Mouse (Mus musculus): Measurements from ENCODE around the gene Tmem79. TPM values are rescaled to one million over a fixed set of nuclear protein-coding genes. Genes with fewer than 3 reads are reported as not detected.
"Not testable (repeated sequence)": the region's sequence is repeated elsewhere in the genome, so short reads cannot be mapped to it uniquely, and the experiment has no call there.

Tmem79 gene
- polyA plus RNA-seq, 1 experiment from 2014 or later: 1.4 TPM

DNA sequence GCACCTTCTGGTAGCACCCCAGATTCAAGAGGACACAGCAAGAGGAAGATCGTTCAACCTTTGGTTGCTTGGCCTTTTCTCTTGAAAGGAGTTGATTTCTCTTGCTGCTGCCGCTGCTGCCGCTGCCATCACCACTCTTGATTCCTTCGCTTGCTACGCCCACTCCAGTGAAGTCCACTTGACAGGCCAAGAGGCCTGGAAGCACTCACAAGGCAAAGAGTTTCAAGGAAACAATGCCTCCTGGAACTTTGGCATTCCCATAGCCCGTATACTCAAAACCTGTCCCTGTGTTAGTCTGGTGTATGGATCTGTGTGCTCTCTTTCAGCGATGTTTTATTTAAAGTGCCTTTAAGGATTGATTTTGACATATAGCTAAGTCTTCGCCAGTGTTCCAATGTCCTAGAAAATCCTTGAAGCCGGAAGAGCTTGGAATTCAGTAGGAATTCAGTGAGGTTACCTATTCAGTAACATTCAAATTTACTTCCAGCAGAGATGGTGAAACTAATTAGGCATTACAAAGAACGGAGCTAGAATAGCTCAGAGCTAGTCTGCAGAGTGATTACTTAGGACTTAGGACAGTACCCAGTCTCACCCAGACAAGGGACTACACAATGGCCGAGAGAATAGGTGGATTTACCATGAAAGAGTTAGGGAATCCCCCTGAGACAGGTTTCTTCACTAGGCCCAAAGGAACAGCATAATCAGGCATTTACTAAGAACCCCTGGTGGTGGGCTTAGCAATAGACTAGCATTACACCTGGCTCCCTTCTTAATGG is 54.6 kb downstream of the Tmem79 start:
- not testable (repeated sequence) for H3K4me2 ChIP-seq (ENCODE audit: low read length); H3K9ac ChIP-seq (ENCODE audit: low read length); H3K4me1 ChIP-seq (ENCODE audit: control insufficient read depth, insufficient read depth, low read length); H3K4me3 ChIP-seq (ENCODE audit: low read depth, low read length); H3K27ac ChIP-seq (ENCODE audit: low read depth, low read length); H3K36me3 ChIP-seq (ENCODE audit: control insufficient read depth, insufficient read depth, low read length); DNase-seq (ENCODE audit: low spot score); H3K9me3 ChIP-seq (replicated peaks; ENCODE audit: control insufficient read depth, low read length); ATAC-seq; H3K27me3 ChIP-seq (replicated peaks; ENCODE audit: control insufficient read depth, insufficient read depth, low read length)
- 40% methylated on average over 11 of the region's 11 CpGs for WGBS

DNA sequence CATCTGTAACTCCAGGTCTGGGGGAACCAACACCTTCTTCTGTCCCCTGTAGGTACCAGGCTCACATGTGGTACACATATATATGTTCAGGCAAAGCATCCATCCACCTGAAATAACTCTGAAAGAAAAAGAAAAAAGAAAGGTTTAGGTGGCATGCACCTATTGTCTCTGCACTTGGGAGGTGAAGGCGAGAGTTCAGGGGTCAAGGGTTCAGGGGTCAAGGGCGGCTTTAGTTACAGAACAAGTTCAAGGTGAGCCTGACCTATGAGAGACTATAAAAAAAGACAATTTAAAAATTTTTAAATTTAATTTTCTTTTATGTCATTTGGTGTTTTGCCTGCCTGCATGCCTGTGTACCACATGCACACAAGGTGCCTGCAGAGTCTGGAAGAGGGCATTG is 55.9 kb downstream of the Tmem79 start:
- H3K4me3 ChIP-seq (ENCODE audit: low read depth, low read length): no peak overlapping the region
- H3K9me3 ChIP-seq (replicated peaks; ENCODE audit: control insufficient read depth, low read length): no peaks in the 10 kb centered on the region
- H3K27me3 ChIP-seq (replicated peaks; ENCODE audit: control insufficient read depth, insufficient read depth, low read length): no peaks in the 10 kb centered on the region
- DNase-seq (ENCODE audit: low spot score) (no peak), ATAC-seq (no peak)
- H3K36me3 ChIP-seq (ENCODE audit: control insufficient read depth, insufficient read depth, low read length): no peaks in the 10 kb centered on the region
- H3K4me2 ChIP-seq (ENCODE audit: low read length): no peak overlapping the region
- H3K4me1 ChIP-seq (ENCODE audit: control insufficient read depth, insufficient read depth, low read length): no peaks in the 10 kb centered on the region
- H3K9ac ChIP-seq (ENCODE audit: low read length): no peak overlapping the region
- H3K27ac ChIP-seq (ENCODE audit: low read depth, low read length): no peak overlapping the region
- 96% methylated on average over 2 of the region's 2 CpGs for WGBS

Other genes with a start within 250 kb of the Tmem79 start
- 17.3 and 20.4 TPM in 2 replicates for gene Mef2d, start 193.8 kb downstream of the Tmem79 start, polyA plus RNA-seq (2014; fragmentation: Nextera tagmentation; extraction: Ambion mirVana)
- 0.25 TPM in 1 of 2 replicates, not detected in the other for gene Rhbg, start 81.4 kb downstream of the Tmem79 start, polyA plus RNA-seq (2014; fragmentation: Nextera tagmentation; extraction: Ambion mirVana)
- 0.18 and 0.22 TPM in 2 replicates for gene Gm38392, start 48.9 kb downstream of the Tmem79 start, polyA plus RNA-seq (2014; fragmentation: Nextera tagmentation; extraction: Ambion mirVana)
- gene Tsacc, start 39.1 kb downstream of the Tmem79 start, polyA plus RNA-seq (2014; fragmentation: Nextera tagmentation; extraction: Ambion mirVana): 7.4 and 9.1 TPM in 2 replicates
- 578 and 616 TPM in 2 replicates for gene Cct3, start 39.0 kb downstream of the Tmem79 start, polyA plus RNA-seq (2014; fragmentation: Nextera tagmentation; extraction: Ambion mirVana)
- 57.5 and 63.4 TPM in 2 replicates for gene Glmp, start 11.1 kb downstream of the Tmem79 start, polyA plus RNA-seq (2014; fragmentation: Nextera tagmentation; extraction: Ambion mirVana)
- 36.0 and 44.8 TPM in 2 replicates for gene Smg5, start 112 bp upstream of the Tmem79 start, polyA plus RNA-seq (2014; fragmentation: Nextera tagmentation; extraction: Ambion mirVana)
- 0.22 and 0.30 TPM in 2 replicates for gene Paqr6, start 28.4 kb upstream of the Tmem79 start, polyA plus RNA-seq (2014; fragmentation: Nextera tagmentation; extraction: Ambion mirVana)
- not detected in 2 replicates for gene Bglap3, start 36.6 kb upstream of the Tmem79 start, polyA plus RNA-seq (2014; fragmentation: Nextera tagmentation; extraction: Ambion mirVana)
- gene Bglap2, start 42.6 kb upstream of the Tmem79 start, polyA plus RNA-seq (2014; fragmentation: Nextera tagmentation; extraction: Ambion mirVana): not detected in 2 replicates
- gene Bglap, start 48.3 kb upstream of the Tmem79 start, polyA plus RNA-seq (2014; fragmentation: Nextera tagmentation; extraction: Ambion mirVana): not detected in 2 replicates
- gene Pmf1, start 74.2 kb upstream of the Tmem79 start, polyA plus RNA-seq (2014; fragmentation: Nextera tagmentation; extraction: Ambion mirVana): 63.2 and 70.6 TPM in 2 replicates
- 30.8 and 36.1 TPM in 2 replicates for gene Slc25a44, start 89.0 kb upstream of the Tmem79 start, polyA plus RNA-seq (2014; fragmentation: Nextera tagmentation; extraction: Ambion mirVana)
- gene Sema4a, start 125.0 kb upstream of the Tmem79 start, polyA plus RNA-seq (2014; fragmentation: Nextera tagmentation; extraction: Ambion mirVana): 12.2 and 15.2 TPM in 2 replicates
- gene Lmna, start 173.8 kb upstream of the Tmem79 start, polyA plus RNA-seq (2014; fragmentation: Nextera tagmentation; extraction: Ambion mirVana): 18.0 and 28.5 TPM in 2 replicates
- gene Mex3a, start 196.2 kb upstream of the Tmem79 start, polyA plus RNA-seq (2014; fragmentation: Nextera tagmentation; extraction: Ambion mirVana): 48.8 and 50.1 TPM in 2 replicates
- gene Rab25, start 212.2 kb upstream of the Tmem79 start, polyA plus RNA-seq (2014; fragmentation: Nextera tagmentation; extraction: Ambion mirVana): not detected in 2 replicates
- gene Lamtor2, start 216.9 kb upstream of the Tmem79 start, polyA plus RNA-seq (2014; fragmentation: Nextera tagmentation; extraction: Ambion mirVana): 107 and 122 TPM in 2 replicates
- gene Ubqln4, start 217.6 kb upstream of the Tmem79 start, polyA plus RNA-seq (2014; fragmentation: Nextera tagmentation; extraction: Ambion mirVana): 40.5 and 43.3 TPM in 2 replicates
- gene Ssr2, start 239.7 kb upstream of the Tmem79 start, polyA plus RNA-seq (2014; fragmentation: Nextera tagmentation; extraction: Ambion mirVana): 135 and 155 TPM in 2 replicates